Mouse (Mus musculus): ENCODE results near the gene Hivep3. TPM values are rescaled to one million over a fixed set of nuclear protein-coding genes. Genes with fewer than 3 reads are reported as not detected.

Gene Hivep3
- total and polyA plus RNA-seq, 3 experiments = 5.1 to 8.2 (median 6.0) TPM

- Histone ChIP-seq H3K79me2 (replicated peaks; ENCODE audit: control insufficient read depth, insufficient read depth, low read length) (no peaks in the 10 kb centered on the region), H3K4me1 (ENCODE audit: control insufficient read depth, insufficient read depth, low read length) (no peaks in the 10 kb centered on the region), H3K27me3 (ENCODE audit: control insufficient read depth, insufficient read depth, low read length) (no peaks in the 10 kb centered on the region), H3K36me3 (ENCODE audit: control insufficient read depth, insufficient read depth, low read length) (no peaks in the 10 kb centered on the region), H3K9ac (ENCODE audit: low read depth, low read length) (no peak overlapping the region), H3K27ac (no peak overlapping the region), H3K4me3 (no peak overlapping the region)
- no peak for TF ChIP-seq POLR2A (IDR thresholded peaks at IDR 0.05; ENCODE audit: insufficient read depth, low read depth, low read length)
- TF ChIP-seq CTCF (IDR thresholded peaks at IDR 0.05) = no peak
- WGBS = 80% methylated on average over 6 of the region's 6 CpGs
- no peak for DNase-seq
- intact Hi-C loops (cut with DNase I) = no loop called here
Observed at GRCm38 (mm10) chr4:120061727-120062126, 328.1 kb downstream of the Hivep3 start.

- no peaks in the 10 kb centered on the region for H3K79me2 ChIP-seq (replicated peaks; ENCODE audit: control insufficient read depth, insufficient read depth, low read length)
- no peak overlapping the region for H3K4me3 ChIP-seq
- WGBS = 76% methylated on average over 6 of the region's 6 CpGs
- H3K27me3 ChIP-seq (ENCODE audit: control insufficient read depth, insufficient read depth, low read length) = no peaks in the 10 kb centered on the region
- no peak for TF ChIP-seq CTCF (IDR thresholded peaks at IDR 0.05)
- no peak for TF ChIP-seq EP300 (IDR thresholded peaks at IDR 0.05; ENCODE audit: insufficient read depth, low read depth, low read length)
- TF ChIP-seq POLR2A (IDR thresholded peaks at IDR 0.05; ENCODE audit: insufficient read depth, low read depth, low read length) = no peak
- DNase-seq = no peak
- H3K4me1 ChIP-seq (ENCODE audit: control insufficient read depth, insufficient read depth, low read length) = no peaks in the 10 kb centered on the region
- H3K27ac ChIP-seq = no peak overlapping the region
- no peak overlapping the region for H3K9ac ChIP-seq (ENCODE audit: low read depth, low read length)
- no peaks in the 10 kb centered on the region for H3K36me3 ChIP-seq (ENCODE audit: control insufficient read depth, insufficient read depth, low read length)
- intact Hi-C loops (cut with DNase I) = no loop called here
Observed at GRCm38 (mm10) chr4:120062198-120062597, 328.6 kb downstream of the Hivep3 start.

GRCm38 (mm10) chr4:120062754-120063153, 329.2 kb downstream of the Hivep3 start:
- Histone ChIP-seq H3K4me3 (no peak overlapping the region), H3K27me3 (ENCODE audit: control insufficient read depth, insufficient read depth, low read length) (no peaks in the 10 kb centered on the region), H3K4me1 (ENCODE audit: control insufficient read depth, insufficient read depth, low read length) (no peaks in the 10 kb centered on the region), H3K27ac (no peak overlapping the region), H3K36me3 (ENCODE audit: control insufficient read depth, insufficient read depth, low read length) (no peaks in the 10 kb centered on the region), H3K9ac (ENCODE audit: low read depth, low read length) (no peak overlapping the region), H3K79me2 (replicated peaks; ENCODE audit: control insufficient read depth, insufficient read depth, low read length) (no peaks in the 10 kb centered on the region)
- DNase-seq = no peak
- TF ChIP-seq CTCF (IDR thresholded peaks at IDR 0.05) = no peak
- TF ChIP-seq POLR2A (IDR thresholded peaks at IDR 0.05; ENCODE audit: insufficient read depth, low read depth, low read length) = no peak
- no peak for TF ChIP-seq EP300 (IDR thresholded peaks at IDR 0.05; ENCODE audit: insufficient read depth, low read depth, low read length)
- whole genome bisulfite sequencing = 90% methylated on average over 11 of the region's 11 CpGs
- intact Hi-C loops (cut with DNase I) = no loop called here

GRCm38 (mm10) chr4:120063353-120064124, 330.0 kb downstream of the Hivep3 start:
- Histone ChIP-seq H3K27me3 (ENCODE audit: control insufficient read depth, insufficient read depth, low read length) (no peaks in the 10 kb centered on the region), H3K36me3 (ENCODE audit: control insufficient read depth, insufficient read depth, low read length) (no peaks in the 10 kb centered on the region), H3K27ac (no peak overlapping the region), H3K4me3 (no peak overlapping the region), H3K4me1 (ENCODE audit: control insufficient read depth, insufficient read depth, low read length) (no peaks in the 10 kb centered on the region), H3K9ac (ENCODE audit: low read depth, low read length) (no peak overlapping the region), H3K79me2 (replicated peaks; ENCODE audit: control insufficient read depth, insufficient read depth, low read length) (no peaks in the 10 kb centered on the region)
- WGBS = 91% methylated on average over 20 of the region's 20 CpGs
- DNase-seq = no peak
- intact Hi-C loops (cut with DNase I) = no loop called here
- no peak for TF ChIP-seq CTCF (IDR thresholded peaks at IDR 0.05)
- no peak for TF ChIP-seq POLR2A (IDR thresholded peaks at IDR 0.05; ENCODE audit: insufficient read depth, low read depth, low read length)
- no peak for TF ChIP-seq EP300 (IDR thresholded peaks at IDR 0.05; ENCODE audit: insufficient read depth, low read depth, low read length)

GRCm38 (mm10) chr4:120064696-120065095, 331.1 kb downstream of the Hivep3 start, which contains the start of gene AL607142.1:
Gene AL607142.1 (plus strand): TSS chr4:120064996.
- Histone ChIP-seq H3K27me3 (ENCODE audit: control insufficient read depth, insufficient read depth, low read length) (no peaks in the 10 kb centered on the region), H3K4me1 (ENCODE audit: control insufficient read depth, insufficient read depth, low read length) (peaks cover 3% of the 10 kb centered on the region), H3K9ac (ENCODE audit: low read depth, low read length) (no peak within 1 kb of the TSS), H3K27ac (no peak within 1 kb of the TSS), H3K4me3 (no peak within 1 kb of the TSS), H3K36me3 (ENCODE audit: control insufficient read depth, insufficient read depth, low read length) (no peaks in the 10 kb centered on the region), H3K79me2 (replicated peaks; ENCODE audit: control insufficient read depth, insufficient read depth, low read length) (no peaks in the 10 kb centered on the region)
- WGBS = 90% methylated on average over 10 of the region's 10 CpGs
- TF ChIP-seq CTCF (IDR thresholded peaks at IDR 0.05) (no peak), POLR2A (IDR thresholded peaks at IDR 0.05; ENCODE audit: insufficient read depth, low read depth, low read length) (no peak)
- intact Hi-C loops (cut with DNase I) = no loop called here
- DNase-seq = no peak

- peak in 1 of 2 experiments; percentile 25 for DNase-seq
- TF ChIP-seq EP300 (IDR thresholded peaks at IDR 0.05; ENCODE audit: insufficient read depth, low read depth, low read length) (no peak), CTCF (IDR thresholded peaks at IDR 0.05) (no peak), POLR2A (IDR thresholded peaks at IDR 0.05; ENCODE audit: insufficient read depth, low read depth, low read length) (no peak)
Observed at GRCm38 (mm10) chr4:120066841-120067591, 333.4 kb downstream of the Hivep3 start.

More at GRCm38 (mm10) chr4:120066841-120067591, 333.4 kb downstream of the Hivep3 start:
- no peak overlapping the region for H3K27ac ChIP-seq
- H3K27me3 ChIP-seq (ENCODE audit: control insufficient read depth, insufficient read depth, low read length) = no peaks in the 10 kb centered on the region
- no peak overlapping the region for H3K4me3 ChIP-seq
- H3K36me3 ChIP-seq (ENCODE audit: control insufficient read depth, insufficient read depth, low read length) = no peaks in the 10 kb centered on the region
- H3K79me2 ChIP-seq (replicated peaks; ENCODE audit: control insufficient read depth, insufficient read depth, low read length) = no peaks in the 10 kb centered on the region
- 79% methylated on average over 9 of the region's 9 CpGs for WGBS
- H3K9ac ChIP-seq (ENCODE audit: low read depth, low read length) = no peak overlapping the region
- peaks cover 3% of the 10 kb centered on the region for H3K4me1 ChIP-seq (ENCODE audit: control insufficient read depth, insufficient read depth, low read length)
- intact Hi-C loops (cut with DNase I) = no loop called here
